Mouse (Mus musculus) megakaryocyte, embryonic 14.5 days (primary cell): ENCODE results near the gene Galnt10.

ENCODE experiments used
- FLI1 ChIP-seq: IDR thresholded peaks from 2 replicates; pipeline ENCODE4 v1.6.1; 2012; ENCODE audit warnings: low read length, inconsistent platforms, mixed read lengths
- GATA1 ChIP-seq: IDR thresholded peaks from 3 replicates; pipeline ENCODE4 v1.6.1; 2012; ENCODE audit warnings: mixed read lengths, low read length, inconsistent platforms, borderline replicate concordance

- TF ChIP-seq GATA1 (no peak), FLI1 (no peak)
These were observed 72.2 kb downstream of the Galnt10 start for GRCm38 (mm10) chr11:57717432-57717831.
